Comparison of ENCODE assay signal across 15 mouse cellular contexts in genomic region chr2:158799328-158799727, GRCm38 (mm10). TPM values are rescaled to one million over a fixed set of nuclear protein-coding genes. Genes with fewer than 3 reads are reported as not detected.
DNase-seq lines count a peak whose midpoint lies in the region; ATAC-seq and TF ChIP-seq lines count a peak whose summit lies in the region.
"Had no signal": no experiment of that assay in that cellular context is flagged by ENCODE, and none has a peak within 500 bp of the region (broad histone marks: within the 10 kb centered on the region; RNA-seq: fewer than 3 reads in every experiment).

No protein-coding gene starts in this region.

- TF ChIP-seq POLR2A in brain, embryonic 14.5 days (IDR thresholded peaks at IDR 0.05; ENCODE audit: borderline replicate concordance, extremely low read depth, insufficient read depth, insufficient read length, poor library complexity, severe bottlenecking), result no peak
- TF ChIP-seq POLR2A in limb, embryonic 14.5 days (IDR thresholded peaks at IDR 0.05; ENCODE audit: borderline replicate concordance, extremely low read depth, insufficient read depth, insufficient read length), result no peak
- no peak for TF ChIP-seq POLR2A in cerebellum, adult 2 months (IDR thresholded peaks at IDR 0.05; ENCODE audit: borderline replicate concordance, insufficient read depth, low read length)

- no peak for DNase-seq in kidney, postnatal 25 days
- no peak for DNase-seq in ES-E14 (ENCODE audit: low read depth, low spot score)
- peak; percentile 27 for DNase-seq in brain, embryonic 14.5 days (ENCODE audit: low read depth)
- DNase-seq in limb, embryonic 14.5 days (ENCODE audit: low spot score), result peak; percentile 53
- DNase-seq in cerebellum, adult 2 months, result no peak
- no peak for DNase-seq in adrenal gland, postnatal 14 days
- DNase-seq: gastrocnemius, postnatal 25 days; kidney, adult 11 months; kidney, postnatal 36 days; layer of hippocampus, postnatal 36 days; lung, adult 2 months had no signal

- peaks cover 19% of the 10 kb centered on the region for H3K4me1 ChIP-seq in kidney, embryonic 15.5 days
- H3K4me1 ChIP-seq in ES-E14 (ENCODE audit: control insufficient read depth in 2 of 2, insufficient read depth in 2 of 2, low read length in 2 of 2, poor library complexity in 1 of 2), result peaks cover 2 to 22% of the 10 kb centered on the region in 2 experiments; a peak in 2 of 4 replicates
- peaks cover 10% of the 10 kb centered on the region; the same call in 1 of the 2 replicates for H3K4me1 ChIP-seq in limb, embryonic 14.5 days (ENCODE audit: control insufficient read depth, insufficient read depth, low read length)
- no peaks in the 10 kb centered on the region for H3K4me1 ChIP-seq in cerebellum, adult 2 months (ENCODE audit: control insufficient read depth, insufficient read depth, low read length)

- no peak overlapping the region for H3K4me2 ChIP-seq in kidney, embryonic 15.5 days
- H3K4me2 ChIP-seq in limb, embryonic 14.5 days (replicated peaks; ENCODE audit: low read depth, low read length, severe bottlenecking), result no peak overlapping the region
- H3K4me2 ChIP-seq: heart, embryonic 11.5 days; midbrain, embryonic 13.5 days had no signal

- in situ Hi-C loops in ES-E14 (cut with MboI; ENCODE audit: low sequenced_read_pairs in 2 of 2, unreplicated experiment in 2 of 2), result no loop called here

- H3K4me3 ChIP-seq in kidney, embryonic 15.5 days (replicated peaks), result no peak overlapping the region
- H3K4me3 ChIP-seq in ES-E14 (ENCODE audit: insufficient read depth in 1 of 2, low read depth in 1 of 2, low read length in 2 of 2, poor library complexity in 1 of 2, severe bottlenecking in 1 of 2), result no peak overlapping the region
- H3K4me3 ChIP-seq in limb, embryonic 14.5 days (replicated peaks; ENCODE audit: low read length), result no peak overlapping the region
- H3K4me3 ChIP-seq in cerebellum, adult 2 months (replicated peaks; ENCODE audit: insufficient read depth, low read depth, low read length), result no peak overlapping the region
- H3K4me3 ChIP-seq: midbrain, embryonic 13.5 days had no signal

- WGBS in kidney, embryonic 15.5 days, result 44% methylated on average over 4 of the region's 4 CpGs
- 58% methylated on average over 4 of the region's 4 CpGs for WGBS in limb, embryonic 14.5 days
- 32% methylated on average over 4 of the region's 4 CpGs for WGBS in cerebellum, adult 2 months

- peak overlapping the region; percentile 34; the same call in 1 of the 2 replicates for H3K27ac ChIP-seq in kidney, embryonic 15.5 days
- peak overlapping the region; percentile 45; the same call in 1 of the 2 replicates for H3K27ac ChIP-seq in ES-E14 (ENCODE audit: insufficient read depth, low read depth, low read length, poor library complexity, severe bottlenecking)
- peak overlapping the region; percentile 6 for H3K27ac ChIP-seq in limb, embryonic 14.5 days (replicated peaks; ENCODE audit: low read depth, low read length)
- H3K27ac ChIP-seq in cerebellum, adult 2 months (ENCODE audit: insufficient read depth, low read length), result no peak overlapping the region
- H3K27ac ChIP-seq: macrophage; midbrain, embryonic 13.5 days had no signal

- H3K27me3 ChIP-seq in kidney, embryonic 15.5 days, result no peaks in the 10 kb centered on the region
- H3K27me3 ChIP-seq in limb, embryonic 14.5 days (ENCODE audit: control insufficient read depth, insufficient read depth, low read length), result no peaks in the 10 kb centered on the region
- H3K27me3 ChIP-seq in cerebellum, adult 2 months (ENCODE audit: control insufficient read depth, insufficient read depth, low read length), result no peaks in the 10 kb centered on the region
- H3K27me3 ChIP-seq: midbrain, embryonic 13.5 days had no signal

- no peaks in the 10 kb centered on the region for H3K9me3 ChIP-seq in kidney, embryonic 15.5 days (replicated peaks)
- H3K9me3 ChIP-seq in ES-E14 (ENCODE audit: control insufficient read depth, insufficient read depth, low read depth, low read length), result no peaks in the 10 kb centered on the region
- peaks cover 3% of the 10 kb centered on the region; the same call in 1 of the 2 replicates for H3K9me3 ChIP-seq in limb, embryonic 14.5 days (ENCODE audit: control insufficient read depth, low read length)
- H3K9me3 ChIP-seq: midbrain, embryonic 13.5 days had no signal

- no peak overlapping the region for H3K9ac ChIP-seq in kidney, embryonic 15.5 days
- peak overlapping the region; percentile 1; the same call in 1 of the 2 replicates for H3K9ac ChIP-seq in ES-E14 (ENCODE audit: insufficient read depth, low read depth, low read length, poor library complexity, severe bottlenecking)
- H3K9ac ChIP-seq in limb, embryonic 14.5 days (ENCODE audit: low read depth, low read length, severe bottlenecking), result no peak overlapping the region
- H3K9ac ChIP-seq: midbrain, embryonic 13.5 days had no signal

- TF ChIP-seq CTCF in brain, embryonic 14.5 days (IDR thresholded peaks at IDR 0.05; ENCODE audit: borderline replicate concordance, extremely low read depth, insufficient read depth, insufficient read length), result no peak
- TF ChIP-seq CTCF in cerebellum, adult 2 months (IDR thresholded peaks at IDR 0.05; ENCODE audit: borderline replicate concordance, insufficient read depth, low read depth, low read length), result no peak

- H3K36me3 ChIP-seq in kidney, embryonic 15.5 days, result peaks cover 39% of the 10 kb centered on the region
- H3K36me3 ChIP-seq in ES-E14 (ENCODE audit: control insufficient read depth, insufficient read depth, low read length, poor library complexity, severe bottlenecking), result peaks cover 24% of the 10 kb centered on the region
- peaks cover 15% of the 10 kb centered on the region for H3K36me3 ChIP-seq in limb, embryonic 14.5 days (ENCODE audit: control insufficient read depth, insufficient read depth, low read length)

- no peak for ATAC-seq in kidney, embryonic 15.5 days (replicated peaks; ENCODE audit: low FRiP score)
- ATAC-seq in limb, embryonic 14.5 days (ENCODE audit: low FRiP score, low read depth), result peak; percentile 69
- ATAC-seq: midbrain, embryonic 13.5 days had no signal

TF ChIP-seq in ES-E14, 5 proteins besides CTCF, POLR2A, EP300 and RAD21:
- TF ChIP-seq ZC3H11A (IDR thresholded peaks at IDR 0.05; ENCODE audit: borderline replicate concordance, low read depth, low read length) (no peak), ZNF384 (IDR thresholded peaks at IDR 0.05; ENCODE audit: low read depth, low read length) (no peak), HCFC1 (IDR thresholded peaks at IDR 0.05; ENCODE audit: borderline replicate concordance, insufficient read depth, low read length) (no peak), CHD2 (IDR thresholded peaks at IDR 0.05; ENCODE audit: low read depth, low read length) (no peak), MAFK (IDR thresholded peaks at IDR 0.05; ENCODE audit: insufficient read depth, low read depth, low read length) (no peak)
TF ChIP-seq in ES-E14: peak in this region for 0.

RNA-seq across cellular contexts. Expression of gene Dhx35, which starts 4.7 kb away (rescaled TPM):
- 17.7 and 18.0 TPM in 2 replicates for polyA plus RNA-seq in kidney, embryonic 15.5 days (2015; fragmentation: Nextera tagmentation; extraction: Ambion mirVana)
- total RNA-seq in ES-E14 (2012; rRNA removed), result 25.5 and 42.0 TPM in 2 replicates
- polyA plus RNA-seq in brain, embryonic 14.5 days (2012; rRNA removed), result 29.8 and 39.6 TPM in 2 replicates
- polyA plus RNA-seq in limb, embryonic 14.5 days (2012; rRNA removed), result 24.2 and 29.5 TPM in 2 replicates
- 12.3 and 13.7 TPM in 2 replicates for polyA plus RNA-seq in limb, embryonic 14.5 days (2014; fragmentation: Nextera tagmentation; extraction: Ambion mirVana)
- 23.1 and 23.3 TPM in 2 replicates for polyA plus RNA-seq in cerebellum, adult 2 months (2012; rRNA removed)
- 10.0 and 19.6 TPM in 2 replicates for total RNA-seq in adrenal gland, postnatal 14 days (2021)

RNA-seq across cellular contexts. Expression of gene Fam83d, which starts 31.4 kb away (rescaled TPM):
- 50.7 and 51.8 TPM in 2 replicates for polyA plus RNA-seq in kidney, embryonic 15.5 days (2015; fragmentation: Nextera tagmentation; extraction: Ambion mirVana)
- 28.0 and 31.1 TPM in 2 replicates for total RNA-seq in ES-E14 (2012; rRNA removed)
- polyA plus RNA-seq in brain, embryonic 14.5 days (2012; rRNA removed), result 13.9 and 25.3 TPM in 2 replicates
- 38.5 and 48.6 TPM in 2 replicates for polyA plus RNA-seq in limb, embryonic 14.5 days (2012; rRNA removed)
- polyA plus RNA-seq in limb, embryonic 14.5 days (2014; fragmentation: Nextera tagmentation; extraction: Ambion mirVana), result 35.0 and 39.7 TPM in 2 replicates
- polyA plus RNA-seq in cerebellum, adult 2 months (2012; rRNA removed), result 2.5 and 3.0 TPM in 2 replicates
- total RNA-seq in adrenal gland, postnatal 14 days (2021), result 5.8 TPM in 2 replicates

Comparison
In these comparisons a context has a peak if more than half of its experiments do, and no peak if none do; other contexts are left out.
1. DNase-seq: peak in brain, embryonic 14.5 days (single experiment) and limb, embryonic 14.5 days (single experiment); none in kidney, postnatal 25 days (0 of 2), ES-E14 (single experiment), cerebellum, adult 2 months (0 of 2) and adrenal gland, postnatal 14 days (single experiment).